Mouse (Mus musculus) gastrocnemius, postnatal 14 days (tissue): ENCODE results near the gene Map6. TPM values are rescaled to one million over a fixed set of nuclear protein-coding genes. Genes with fewer than 3 reads are reported as not detected.

Source experiments
- DNase-seq: peaks from one replicate; pipeline ENCODE4 v3.0.0; 2021; ENCODE audit warnings: mixed read lengths
- intact Hi-C: fragments of 180-260 bp; cut with DNase I; formaldehyde crosslinking; loops from one replicate; pipeline ENCODE4 v1.15.1; 2025; ENCODE audit warnings: low total_unique reads
- total RNA-seq, 2 experiments: library from RNA; stranded (reverse); gene quantifications; 2 replicates each; pipeline ENCODE4 v1.2.3; 2021

The Map6 gene
- total RNA-seq, 2 experiments from 2014 or later = 3.9 to 6.6 TPM

- intact Hi-C loops = no loop called here
- DNase-seq = no peak
Measured at GRCm38 (mm10) chr7:99255006-99255405, 12.2 kb upstream of the Map6 start.

- intact Hi-C loops = no loop called here
- DNase-seq = no peak
Measured at GRCm38 (mm10) chr7:99261900-99262299, 5.3 kb upstream of the Map6 start.

GRCm38 (mm10) chr7:99263509-99263908 is 3.7 kb upstream of the Map6 start:
- DNase-seq = no peak
- intact Hi-C loops = no loop called here

GRCm38 (mm10) chr7:99264597-99264996 is 2.6 kb upstream of the Map6 start:
- intact Hi-C loops = no loop called here
- DNase-seq = no peak

- intact Hi-C loops = no loop called here
Measured at GRCm38 (mm10) chr7:99267897-99268505, 754 bp downstream of the Map6 start.

GRCm38 (mm10) chr7:99268506-99268900 is 1.3 kb downstream of the Map6 start:
- intact Hi-C loops = no loop called here
- no peak for DNase-seq

More at GRCm38 (mm10) chr7:99267897-99268505, 754 bp downstream of the Map6 start:
- DNase-seq = peak; percentile 62

- peak; percentile 22 for DNase-seq
- intact Hi-C loops = no loop called here
Measured at GRCm38 (mm10) chr7:99268951-99269945, 2.0 kb downstream of the Map6 start.

- DNase-seq = peak; percentile 25
- intact Hi-C loops = no loop called here
Measured at GRCm38 (mm10) chr7:99271630-99272029, 4.4 kb downstream of the Map6 start.

- intact Hi-C loops = no loop called here
- DNase-seq = no peak
Measured at GRCm38 (mm10) chr7:99275131-99275530, 7.9 kb downstream of the Map6 start.

GRCm38 (mm10) chr7:99276679-99277078 is 9.4 kb downstream of the Map6 start:
- DNase-seq = no peak
- intact Hi-C loops = no loop called here

GRCm38 (mm10) chr7:99278309-99278708 is 11.1 kb downstream of the Map6 start:
- no peak for DNase-seq
- intact Hi-C loops = no loop called here

GRCm38 (mm10) chr7:99279586-99279985 is 12.3 kb downstream of the Map6 start:
- intact Hi-C loops = no loop called here
- DNase-seq = no peak

- intact Hi-C loops = no loop called here
- DNase-seq = no peak
Measured at GRCm38 (mm10) chr7:99287287-99287686, 20.0 kb downstream of the Map6 start.

GRCm38 (mm10) chr7:99290008-99290407 is 22.8 kb downstream of the Map6 start:
- DNase-seq = no peak
- intact Hi-C loops = no loop called here

GRCm38 (mm10) chr7:99290925-99291324 is 23.7 kb downstream of the Map6 start:
- intact Hi-C loops = no loop called here
- DNase-seq = no peak

GRCm38 (mm10) chr7:99294198-99294780 is 27.0 kb downstream of the Map6 start:
- DNase-seq = no peak

GRCm38 (mm10) chr7:99295104-99295503 is 27.9 kb downstream of the Map6 start:
- DNase-seq = peak; percentile 64
- intact Hi-C loops = no loop called here

More at GRCm38 (mm10) chr7:99294198-99294780, 27.0 kb downstream of the Map6 start:
- intact Hi-C loops = no loop called here

GRCm38 (mm10) chr7:99300650-99301175 is 33.5 kb downstream of the Map6 start:
- no peak for DNase-seq
- intact Hi-C loops = no loop called here

- DNase-seq = no peak
- intact Hi-C loops = no loop called here
Measured at GRCm38 (mm10) chr7:99304029-99304428, 36.8 kb downstream of the Map6 start.

- DNase-seq = peak; percentile 86
- intact Hi-C loops = no loop called here
Measured at GRCm38 (mm10) chr7:99304949-99305372, 37.7 kb downstream of the Map6 start.
